Mouse (Mus musculus) heart, embryonic 11.5 days (tissue): ENCODE results near the gene Tspan10. TPM values are rescaled to one million over a fixed set of nuclear protein-coding genes. Genes with fewer than 3 reads are reported as not detected.
"Not testable (repeated sequence)": the region's sequence is repeated elsewhere in the genome, so short reads cannot be mapped to it uniquely, and the experiment has no call there.

Experiments used
- ATAC-seq: fragments of 200-750 bp; cut with Nextera tagmentation; replicated peaks from 2 replicates; pipeline ENCODE4 v1.8.0; 2017; ENCODE audit warnings: moderate library complexity; ENCODE audit not compliant: insufficient number of reproducible peaks, low FRiP score, low TSS enrichment
- H3K27ac ChIP-seq: fragments of 300-500 bp; sonication (generic); 2 replicates; pipeline ENCODE4 v1.5.1; 2014; ENCODE audit warnings: mild to moderate bottlenecking, low read depth, low read length
- H3K27me3 ChIP-seq: fragments of 300-500 bp; sonication (generic); 2 replicates; pipeline ENCODE4 v1.6.1; 2014; ENCODE audit warnings: mild to moderate bottlenecking, low read length, mixed read lengths; ENCODE audit not compliant: control insufficient read depth, insufficient read depth
- H3K36me3 ChIP-seq: fragments of 300-500 bp; sonication (generic); 2 replicates; pipeline ENCODE4 v1.6.1; 2014; ENCODE audit warnings: mild to moderate bottlenecking, low read length, moderate library complexity, mixed read lengths; ENCODE audit not compliant: control insufficient read depth, insufficient read depth
- H3K4me1 ChIP-seq: fragments of 300-500 bp; sonication (generic); 2 replicates; pipeline ENCODE4 v1.6.1; 2014; ENCODE audit warnings: low read length; ENCODE audit not compliant: control insufficient read depth, insufficient read depth
- H3K4me2 ChIP-seq: fragments of 300-500 bp; sonication (generic); 2 replicates; pipeline ENCODE4 v1.6.1; 2014; ENCODE audit warnings: mild to moderate bottlenecking, moderate library complexity
- H3K4me3 ChIP-seq: fragments of 300-500 bp; sonication (generic); 2 replicates; pipeline ENCODE4 v1.5.1; 2014; ENCODE audit warnings: low read depth, low read length
- H3K9ac ChIP-seq: fragments of 300-500 bp; sonication (generic); 2 replicates; pipeline ENCODE4 v1.6.1; 2014; ENCODE audit warnings: mild to moderate bottlenecking, low read depth, low read length, moderate library complexity
- H3K9me3 ChIP-seq: fragments of 300-500 bp; sonication (generic); replicated peaks from 2 replicates; pipeline ENCODE4 v1.6.1; 2016; ENCODE audit warnings: low read length; ENCODE audit not compliant: control insufficient read depth
- WGBS: fragments of 180-500 bp; shearing (Covaris S2); extraction: QIAGEN DNeasy Blood & Tissue Kit; methylation state at CpG from one replicate; pipeline ENCODE4 v1.1.7; 2014; ENCODE audit not compliant: insufficient replicate concordance; 5-methylcytosine and 5-hydroxymethylcytosine counted together
- polyA plus RNA-seq: library from polyadenylated mRNA; unstranded; fragments of >200 nt; fragmentation: Nextera tagmentation; extraction: Ambion mirVana; gene quantifications from 2 replicates; pipeline ENCODE4 v1.2.1, GENCODE M21; 2014

Tspan10 gene
- not detected in 2 replicates for polyA plus RNA-seq

GRCm38 (mm10) chr11:120442344-120442743 lies at the start of gene Tspan10:
Gene Tspan10, plus strand, starts transcription at chr11:120442644.
- H3K4me2 ChIP-seq = no peak within 1 kb of the TSS
- no peak for ATAC-seq
- H3K27me3 ChIP-seq = no peaks in the 10 kb centered on the region
- 87% methylated on average over 3 of the region's 3 CpGs for WGBS
- no peaks in the 10 kb centered on the region for H3K9me3 ChIP-seq
- peaks cover 4% of the 10 kb centered on the region; the same call in 1 of the 2 replicates for H3K4me1 ChIP-seq
- H3K4me3 ChIP-seq = no peak within 1 kb of the TSS
- H3K27ac ChIP-seq = no peak within 1 kb of the TSS
- H3K36me3 ChIP-seq = no peaks in the 10 kb centered on the region
- H3K9ac ChIP-seq = no peak within 1 kb of the TSS

DNA sequence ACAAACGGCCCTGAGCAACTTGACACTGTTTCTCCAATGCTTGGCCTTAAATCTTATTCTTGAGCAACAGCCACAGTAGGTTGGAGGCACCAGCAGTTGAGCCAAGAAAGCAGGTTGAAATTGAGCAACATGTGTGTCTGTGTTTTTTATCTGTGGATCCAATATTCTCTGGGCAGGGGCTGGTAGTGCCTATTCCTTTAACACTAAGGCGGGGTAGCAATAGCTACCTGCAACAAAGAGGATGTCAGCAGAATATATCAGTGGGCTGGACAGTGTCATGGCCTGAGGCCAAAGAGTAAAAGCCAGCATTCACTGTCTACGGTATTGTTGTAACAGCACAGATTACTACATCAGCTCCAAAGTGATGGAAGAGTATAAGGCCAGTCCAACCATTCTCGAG lies 46.8 kb upstream of the Tspan10 start:
- Histone ChIP-seq H3K4me1 (no peaks in the 10 kb centered on the region), H3K4me3 (no peak overlapping the region), H3K4me2 (no peak overlapping the region), H3K27me3 (no peaks in the 10 kb centered on the region), H3K9me3 (no peaks in the 10 kb centered on the region), H3K9ac (no peak overlapping the region), H3K27ac (no peak overlapping the region), H3K36me3 (peaks cover 19% of the 10 kb centered on the region)
- no peak for ATAC-seq
- 82% methylated on average over 4 of the region's 4 CpGs for WGBS

DNA sequence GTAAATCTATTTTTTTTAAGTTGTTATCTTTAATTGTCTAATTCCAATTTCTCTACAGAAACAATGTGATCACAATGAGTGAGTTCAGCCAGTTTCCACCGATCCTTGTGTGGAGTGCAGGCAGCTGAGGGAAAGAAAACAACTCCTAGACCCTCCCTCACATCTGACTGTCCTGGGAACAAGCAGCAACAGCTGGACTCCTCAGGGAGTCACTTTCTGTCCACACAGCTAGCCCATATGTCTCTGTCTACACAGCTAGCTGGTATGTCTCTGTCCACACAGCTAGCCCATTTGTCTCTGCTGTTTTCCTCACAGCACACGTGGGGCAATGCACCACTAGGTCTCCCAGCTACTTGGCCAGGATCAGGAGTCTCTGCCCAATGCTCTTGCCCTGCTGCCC lies 44.8 kb upstream of the Tspan10 start:
- H3K4me2 ChIP-seq = no peak overlapping the region
- ATAC-seq = no peak

DNA sequence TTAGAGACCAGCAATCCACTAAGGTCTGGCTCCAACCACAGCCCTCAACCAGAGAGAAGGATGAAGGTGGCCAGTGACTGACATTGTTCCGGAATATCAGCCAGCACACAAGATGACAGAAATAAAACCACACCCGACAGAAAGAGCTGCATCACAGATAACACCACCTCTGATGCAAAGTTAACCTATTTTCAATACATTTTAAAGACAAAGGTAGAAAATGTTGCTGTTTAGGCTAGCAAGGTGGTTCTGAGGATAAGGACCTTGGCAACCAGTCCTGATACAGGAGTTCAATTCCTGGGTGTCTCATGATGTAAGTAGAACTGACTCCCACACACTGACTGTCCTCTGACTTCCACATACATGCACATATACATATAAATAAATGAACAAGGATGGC lies 43.1 kb upstream of the Tspan10 start:
- 89% methylated on average over 2 of the region's 2 CpGs for WGBS
- no peak for ATAC-seq
- Histone ChIP-seq H3K36me3 (peaks cover 29% of the 10 kb centered on the region), H3K27me3 (no peaks in the 10 kb centered on the region), H3K4me3 (no peak overlapping the region), H3K9ac (no peak overlapping the region), H3K27ac (no peak overlapping the region), H3K9me3 (no peaks in the 10 kb centered on the region), H3K4me2 (no peak overlapping the region), H3K4me1 (no peaks in the 10 kb centered on the region)

More for the DNA sequence above, 44.8 kb upstream of the Tspan10 start:
- 81% methylated on average over 2 of the region's 2 CpGs for WGBS
- no peak overlapping the region for H3K9ac ChIP-seq
- no peaks in the 10 kb centered on the region for H3K9me3 ChIP-seq
- no peaks in the 10 kb centered on the region for H3K27me3 ChIP-seq
- no peak overlapping the region for H3K4me3 ChIP-seq
- peaks cover 22% of the 10 kb centered on the region for H3K36me3 ChIP-seq
- H3K27ac ChIP-seq = no peak overlapping the region
- no peaks in the 10 kb centered on the region for H3K4me1 ChIP-seq

DNA sequence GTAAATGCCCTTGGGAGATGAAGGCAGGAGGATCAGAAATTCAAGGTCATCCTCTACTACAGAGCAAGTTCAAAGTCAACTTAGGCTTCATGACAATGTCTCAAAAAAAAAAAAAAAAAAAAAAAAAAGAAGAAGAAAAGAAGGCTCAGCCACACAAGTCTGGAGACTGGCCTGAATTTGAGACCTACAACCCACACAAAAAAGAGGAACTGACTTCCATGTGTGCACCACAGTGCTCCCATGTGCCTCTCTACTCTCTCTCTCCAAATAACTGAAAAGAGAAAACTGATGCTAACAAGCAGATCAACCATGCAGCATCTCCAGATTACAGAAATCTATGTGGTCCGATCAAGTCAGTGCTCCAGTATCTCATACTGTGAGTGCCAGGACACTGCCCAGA lies 37.6 kb upstream of the Tspan10 start:
- H3K9me3 ChIP-seq = no peaks in the 10 kb centered on the region

GRCm38 (mm10) chr11:120405867-120406266 lies 36.6 kb upstream of the Tspan10 start:
- Histone ChIP-seq H3K36me3 (peaks cover 42% of the 10 kb centered on the region), H3K4me1 (no peaks in the 10 kb centered on the region), H3K4me2 (no peak overlapping the region), H3K4me3 (no peak overlapping the region), H3K9ac (no peak overlapping the region), H3K27me3 (no peaks in the 10 kb centered on the region), H3K27ac (no peak overlapping the region), H3K9me3 (no peaks in the 10 kb centered on the region)
- WGBS = 80% methylated on average over 3 of the region's 3 CpGs
- peak; percentile 76 for ATAC-seq

More for the DNA sequence above, 37.6 kb upstream of the Tspan10 start:
- Histone ChIP-seq H3K27me3 (no peaks in the 10 kb centered on the region), H3K4me3 (no peak overlapping the region), H3K4me2 (no peak overlapping the region), H3K36me3 (peaks cover 39% of the 10 kb centered on the region), H3K4me1 (no peaks in the 10 kb centered on the region), H3K9ac (no peak overlapping the region), H3K27ac (no peak overlapping the region)
- 86% methylated on average over 1 of the region's 1 CpGs for WGBS
- ATAC-seq = no peak

- Histone ChIP-seq H3K4me3 (no peak overlapping the region), H3K4me2 (no peak overlapping the region), H3K36me3 (peaks cover 41% of the 10 kb centered on the region), H3K9me3 (no peaks in the 10 kb centered on the region), H3K9ac (no peak overlapping the region), H3K27ac (no peak overlapping the region), H3K27me3 (no peaks in the 10 kb centered on the region), H3K4me1 (no peaks in the 10 kb centered on the region)
- ATAC-seq = no peak
- 72% methylated on average over 1 of the region's 1 CpGs for WGBS
Measured at GRCm38 (mm10) chr11:120406445-120406844, 36.0 kb upstream of the Tspan10 start.

- H3K4me3 ChIP-seq, H3K27me3 ChIP-seq, H3K4me1 ChIP-seq, H3K27ac ChIP-seq, H3K9ac ChIP-seq, H3K9me3 ChIP-seq, ATAC-seq, H3K4me2 ChIP-seq: not testable (repeated sequence)
- WGBS = 96% methylated on average over 7 of the region's 10 CpGs
- peaks cover 41% of the 10 kb centered on the region for H3K36me3 ChIP-seq
Measured at GRCm38 (mm10) chr11:120413621-120414020, 28.8 kb upstream of the Tspan10 start.

- Histone ChIP-seq H3K27ac (no peak overlapping the region), H3K27me3 (no peaks in the 10 kb centered on the region), H3K4me1 (no peaks in the 10 kb centered on the region), H3K36me3 (peaks cover 24% of the 10 kb centered on the region), H3K4me3 (no peak overlapping the region), H3K4me2 (no peak overlapping the region), H3K9ac (no peak overlapping the region), H3K9me3 (no peaks in the 10 kb centered on the region)
- no peak for ATAC-seq
- WGBS = 79% methylated on average over 7 of the region's 7 CpGs
Measured at GRCm38 (mm10) chr11:120417852-120418251, 24.6 kb upstream of the Tspan10 start.
